Mouse (Mus musculus) cerebellum, postnatal 36 days (tissue): ENCODE results near the gene Scamp2.

Experiments used
- DNase-seq, 2 experiments: peaks; one replicate each; pipeline ENCODE4 v3.0.0; 2021 to 2022; ENCODE audit warnings: mixed read lengths in 2 of 2

Scamp2 gene

DNA sequence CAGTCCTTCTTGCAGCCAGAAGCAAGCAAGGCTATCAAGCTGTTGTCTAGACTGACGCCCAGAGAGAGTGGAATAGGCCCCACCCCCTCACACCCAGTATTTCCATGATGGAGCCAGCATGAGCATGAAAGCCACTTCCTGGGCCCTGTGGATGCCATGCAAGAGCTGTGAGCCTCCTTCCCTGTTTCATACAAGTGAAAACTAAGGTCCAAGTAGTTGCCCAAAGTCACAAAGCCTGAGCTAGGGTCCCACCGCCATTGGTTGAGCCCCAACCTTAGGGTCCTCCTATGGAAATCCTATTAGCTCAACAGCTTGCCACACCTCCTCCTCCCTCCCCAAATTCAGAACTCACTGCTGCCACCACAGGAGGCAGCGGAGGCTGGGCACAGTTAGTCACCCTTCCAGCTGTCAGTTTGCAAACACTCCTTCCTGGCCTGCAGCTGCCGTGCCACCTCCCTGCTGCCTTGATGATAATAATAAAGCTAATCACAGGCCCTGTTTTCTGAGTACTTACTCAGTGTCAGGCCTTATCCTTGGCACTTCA is 72.8 kb downstream of the Scamp2 start:
- DNase-seq = no peak

DNA sequence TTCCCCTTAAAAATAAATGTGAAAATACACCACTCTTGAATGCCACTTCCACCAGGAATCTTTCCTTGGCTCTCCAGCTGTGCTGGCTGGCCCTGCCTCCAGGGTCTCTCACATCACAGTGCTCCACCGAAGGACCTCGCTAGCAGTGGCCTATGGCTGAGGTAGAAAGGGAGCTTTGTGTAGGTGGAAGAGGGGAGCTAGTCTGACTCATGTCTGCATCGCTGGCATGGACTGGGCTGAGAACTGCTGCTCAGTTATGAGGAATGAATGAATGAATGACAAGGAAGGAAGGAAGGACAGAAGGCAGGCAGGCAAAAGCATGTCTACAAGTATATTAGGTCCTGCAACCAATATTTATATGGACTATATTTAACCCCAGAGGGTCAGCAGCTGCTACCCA is 76.5 kb downstream of the Scamp2 start:
- no peak for DNase-seq

DNA sequence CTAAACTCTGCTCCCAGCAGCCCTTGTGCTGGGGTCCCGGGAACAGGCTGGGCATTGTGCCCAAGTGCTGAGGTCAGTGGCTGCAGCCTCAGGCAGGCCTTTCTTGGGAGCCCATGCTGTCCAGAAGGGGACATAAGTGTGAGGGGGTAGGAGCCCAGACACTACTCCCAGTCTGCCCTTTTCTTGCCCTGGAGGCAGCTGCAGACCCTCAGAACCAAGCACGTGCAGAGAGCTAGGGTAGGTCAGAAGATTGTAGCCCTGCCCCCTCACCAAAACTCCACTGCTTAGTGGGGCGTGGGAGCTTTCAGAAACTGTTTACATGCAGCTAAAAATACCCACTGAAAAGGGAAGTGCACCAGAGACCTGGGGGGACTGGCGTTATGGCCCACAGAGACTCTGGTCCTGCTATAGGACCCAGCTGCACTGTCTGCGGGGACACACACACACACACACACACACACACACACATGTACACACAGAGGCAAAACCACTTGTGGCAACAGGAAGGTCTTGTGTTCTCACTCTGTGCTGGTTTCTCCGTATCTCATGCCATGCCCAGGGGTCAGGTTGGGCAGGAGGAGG is 77.1 kb downstream of the Scamp2 start:
- DNase-seq = no peak
